Mouse (Mus musculus) liver, adult 2 months (tissue): ENCODE results near the gene Hdac4.

Source experiments
- CTCF ChIP-seq: fragments of 200-500 bp; IDR thresholded peaks from 2 replicates; pipeline ENCODE4 v1.5.1; 2011; ENCODE audit warnings: low read depth, low read length, control low read depth
- POLR2A ChIP-seq: fragments of 200-500 bp; IDR thresholded peaks from 2 replicates; pipeline ENCODE4 v1.6.1; 2011; ENCODE audit warnings: low read length, control low read depth; ENCODE audit not compliant: insufficient read depth; ENCODE audit errors: extremely low read depth

DNA sequence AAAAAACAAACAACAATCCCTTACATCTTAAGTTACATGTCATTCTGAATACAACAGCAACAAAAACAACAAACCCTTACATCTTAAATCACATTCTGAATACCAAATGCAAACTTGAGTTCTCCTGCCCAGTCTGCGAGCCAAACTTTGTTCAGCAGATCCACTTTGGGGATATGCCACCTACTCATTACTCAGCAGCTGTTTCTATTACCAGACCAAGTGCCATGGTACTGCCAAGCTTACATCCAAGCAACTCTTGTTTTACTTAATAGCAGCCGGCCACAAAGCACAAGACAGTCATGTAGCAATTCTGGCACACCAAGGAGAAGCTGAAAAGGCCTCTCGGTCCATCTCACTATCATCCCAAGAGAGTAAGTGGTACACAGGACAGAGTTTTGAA is 138.4 kb downstream of the Hdac4 start:
- TF ChIP-seq CTCF: no peak
- TF ChIP-seq POLR2A: no peak
